Mouse (Mus musculus) thymus, adult 2 months (tissue): ENCODE measurements around the gene Zfp335. TPM values are rescaled to one million over a fixed set of nuclear protein-coding genes. Genes with fewer than 3 reads are reported as not detected.
"Not testable (repeated sequence)": the region's sequence is repeated elsewhere in the genome, so short reads cannot be mapped to it uniquely, and the experiment has no call there.

Experiments used
- DNase-seq: peaks from one replicate; pipeline ENCODE4 v3.0.0; 2021
- H3K27ac ChIP-seq: fragments of 200-500 bp; 2 replicates; pipeline ENCODE4 v1.5.1; 2012; ENCODE audit warnings: low read length, control low read depth; ENCODE audit not compliant: control insufficient read depth, insufficient read depth
- H3K27me3 ChIP-seq: fragments of 200-500 bp; 2 replicates; pipeline ENCODE4 v1.6.1; 2012; ENCODE audit warnings: mild to moderate bottlenecking, low read length, moderate library complexity, mixed read lengths; ENCODE audit not compliant: control insufficient read depth, insufficient read depth
- H3K36me3 ChIP-seq: fragments of 200-500 bp; 2 replicates; pipeline ENCODE4 v1.6.1; 2012; ENCODE audit warnings: mild to moderate bottlenecking, low read length, moderate library complexity; ENCODE audit not compliant: control insufficient read depth, insufficient read depth
- H3K4me1 ChIP-seq: fragments of 200-500 bp; replicated peaks from 2 replicates; pipeline ENCODE4 v1.6.1; 2012; ENCODE audit warnings: low read length; ENCODE audit not compliant: control insufficient read depth, insufficient read depth
- H3K4me3 ChIP-seq: fragments of 200-500 bp; 2 replicates; pipeline ENCODE4 v1.5.1; 2012; ENCODE audit warnings: mild to moderate bottlenecking, low read length, control low read depth, moderate library complexity; ENCODE audit not compliant: control insufficient read depth, insufficient read depth
- CTCF ChIP-seq: fragments of 200-500 bp; IDR thresholded peaks from 2 replicates; pipeline ENCODE4 v1.5.1; 2012; ENCODE audit warnings: mild to moderate bottlenecking, control low read depth, low read length, moderate library complexity, borderline replicate concordance; ENCODE audit not compliant: control insufficient read depth, poor library complexity, insufficient read depth; ENCODE audit errors: extremely low read depth
- POLR2A ChIP-seq: fragments of 200-500 bp; IDR thresholded peaks from 2 replicates; pipeline ENCODE4 v1.6.1; 2012; ENCODE audit warnings: mild to moderate bottlenecking, low read length, control low read depth, moderate library complexity; ENCODE audit not compliant: control insufficient read depth, poor library complexity, insufficient read depth; ENCODE audit errors: extremely low read depth
- WGBS: fragments of 180-500 bp; shearing (Covaris S2); methylation state at CpG from one replicate; pipeline ENCODE4 v1.1.7; 2018; 5-methylcytosine and 5-hydroxymethylcytosine counted together
- polyA plus RNA-seq: library from polyadenylated mRNA; depleted of rRNA; stranded (reverse); fragments of >200 nt; gene quantifications from 2 replicates; pipeline ENCODE4 v1.2.3, GENCODE M21; 2012; rRNA removed

The Zfp335 gene
- polyA plus RNA-seq, 1 experiment, result 92.6 TPM

- WGBS, result 9% methylated on average over 19 of the region's 19 CpGs
- H3K27ac ChIP-seq, result no peak overlapping the region
- peaks cover 17% of the 10 kb centered on the region for H3K4me1 ChIP-seq
- no peaks in the 10 kb centered on the region for H3K36me3 ChIP-seq
- TF ChIP-seq CTCF (no peak), POLR2A (no peak)
- no peak overlapping the region; the same call in 1 of the 2 replicates for H3K4me3 ChIP-seq
- H3K27me3 ChIP-seq, result peaks cover 18% of the 10 kb centered on the region
- DNase-seq, result no peak
Measured at GRCm38 (mm10) chr2:164857842-164858553, 53.6 kb downstream of the Zfp335 start.

- under 1% methylated on average over 47 of the region's 47 CpGs for WGBS
- H3K4me1 ChIP-seq, result peaks cover 17% of the 10 kb centered on the region
Measured at GRCm38 (mm10) chr2:164857101-164857821, 54.3 kb downstream of the Zfp335 start, which contains the start of gene Pltp. TSS of gene Pltp (minus strand) at chr2:164857711.

GRCm38 (mm10) chr2:164856309-164857100, 55.1 kb downstream of the Zfp335 start:
- 3% methylated on average over 42 of the region's 42 CpGs for WGBS
- Histone ChIP-seq H3K4me1 (peaks cover 17% of the 10 kb centered on the region), H3K27ac (no peak overlapping the region), H3K4me3 (peak overlapping the region; percentile 35), H3K27me3 (peaks cover 18% of the 10 kb centered on the region), H3K36me3 (no peaks in the 10 kb centered on the region)
- TF ChIP-seq CTCF (no peak), POLR2A (no peak)
- no peak for DNase-seq

More at GRCm38 (mm10) chr2:164857101-164857821, 54.3 kb downstream of the Zfp335 start, which contains the start of gene Pltp:
- no peak within 1 kb of the TSS for H3K27ac ChIP-seq
- no peak for DNase-seq
- no peaks in the 10 kb centered on the region for H3K36me3 ChIP-seq
- peaks cover 18% of the 10 kb centered on the region for H3K27me3 ChIP-seq
- peak within 1 kb of the TSS; percentile 35 for H3K4me3 ChIP-seq
- TF ChIP-seq CTCF (no peak), POLR2A (no peak)

GRCm38 (mm10) chr2:164855572-164855971, 56.0 kb downstream of the Zfp335 start:
- H3K27ac ChIP-seq, DNase-seq, H3K36me3 ChIP-seq, H3K4me3 ChIP-seq: not testable (repeated sequence)
- peaks cover 18% of the 10 kb centered on the region for H3K4me1 ChIP-seq
- 90% methylated on average over 5 of the region's 5 CpGs for WGBS
- H3K27me3 ChIP-seq, result peaks cover 18% of the 10 kb centered on the region

- Histone ChIP-seq H3K4me1 (peaks cover 14% of the 10 kb centered on the region), H3K27ac (peak overlapping the region; percentile 26; the same call in 1 of the 2 replicates), H3K4me3 (no peak overlapping the region), H3K27me3 (no peaks in the 10 kb centered on the region), H3K36me3 (no peaks in the 10 kb centered on the region)
- TF ChIP-seq POLR2A (no peak), CTCF (no peak)
- DNase-seq, result peak; percentile 49
- 6% methylated on average over 8 of the region's 8 CpGs for WGBS
Measured at GRCm38 (mm10) chr2:164850061-164850460, 61.5 kb downstream of the Zfp335 start.

- H3K27ac ChIP-seq, result no peak overlapping the region
- H3K4me3 ChIP-seq, result no peak overlapping the region
- peak; percentile 32 for DNase-seq
- H3K36me3 ChIP-seq, result no peaks in the 10 kb centered on the region
- 58% methylated on average over 3 of the region's 3 CpGs for WGBS
- H3K27me3 ChIP-seq, result no peaks in the 10 kb centered on the region
- TF ChIP-seq POLR2A (no peak), CTCF (no peak)
- peaks cover 14% of the 10 kb centered on the region for H3K4me1 ChIP-seq
Measured at GRCm38 (mm10) chr2:164845782-164846181, 65.8 kb downstream of the Zfp335 start.

Other genes starting within 250 kb of the Zfp335 start
- gene Wfdc11, start 237.7 kb downstream of the Zfp335 start, polyA plus RNA-seq, result not detected in 2 replicates
- not detected in 2 replicates for gene Wfdc13, start 226.7 kb downstream of the Zfp335 start, polyA plus RNA-seq
- not detected in 2 replicates for gene Spint4, start 213.3 kb downstream of the Zfp335 start, polyA plus RNA-seq
- not detected in 2 replicates for gene Spint5, start 196.5 kb downstream of the Zfp335 start, polyA plus RNA-seq
- 0.23 and 0.41 TPM in 2 replicates for gene Wfdc3, start 165.8 kb downstream of the Zfp335 start, polyA plus RNA-seq
- 60.6 and 134 TPM in 2 replicates for gene Dnttip1, start 165.8 kb downstream of the Zfp335 start, polyA plus RNA-seq
- gene Ube2c, start 141.9 kb downstream of the Zfp335 start, polyA plus RNA-seq, result 327 and 434 TPM in 2 replicates
- gene Tnnc2, start 131.8 kb downstream of the Zfp335 start, polyA plus RNA-seq, result 0.38 TPM in 1 of 2 replicates, not detected in the other
- 9.0 and 11.9 TPM in 2 replicates for gene Snx21, start 125.9 kb downstream of the Zfp335 start, polyA plus RNA-seq
- gene Acot8, start 106.9 kb downstream of the Zfp335 start, polyA plus RNA-seq, result 84.6 and 87.9 TPM in 2 replicates
- gene Zswim3, start 106.7 kb downstream of the Zfp335 start, polyA plus RNA-seq, result 5.9 and 6.2 TPM in 2 replicates
- 9.5 and 11.5 TPM in 2 replicates for gene Zswim1, start 89.1 kb downstream of the Zfp335 start, polyA plus RNA-seq
- gene Spata25, start 83.2 kb downstream of the Zfp335 start, polyA plus RNA-seq, result 2.9 and 4.5 TPM in 2 replicates
- gene Ctsa, start 78.9 kb downstream of the Zfp335 start, polyA plus RNA-seq, result 467 and 538 TPM in 2 replicates
- 24.0 and 31.7 TPM in 2 replicates for gene Neurl2, start 78.3 kb downstream of the Zfp335 start, polyA plus RNA-seq
- gene Pltp, start 54.0 kb downstream of the Zfp335 start, polyA plus RNA-seq, result 227 and 263 TPM in 2 replicates
- 79.7 and 87.9 TPM in 2 replicates for gene Pcif1, start 32.5 kb downstream of the Zfp335 start, polyA plus RNA-seq
- gene Mmp9, start 29.0 kb upstream of the Zfp335 start, polyA plus RNA-seq, result 29.1 and 31.7 TPM in 2 replicates
- gene Slc12a5, start 49.0 kb upstream of the Zfp335 start, polyA plus RNA-seq, result 0.70 and 1.3 TPM in 2 replicates
- 72.3 and 73.7 TPM in 2 replicates for gene Ncoa5, start 123.1 kb upstream of the Zfp335 start, polyA plus RNA-seq
- gene Cd40, start 143.9 kb upstream of the Zfp335 start, polyA plus RNA-seq, result 44.5 and 52.1 TPM in 2 replicates
- gene 1700025C18Rik, start 179.0 kb upstream of the Zfp335 start, polyA plus RNA-seq, result not detected in 2 replicates